Mouse (Mus musculus) C2C12 (cell line): Measurements from ENCODE around the gene Acad11.

ENCODE experiments used
- CTCF ChIP-seq: IDR thresholded peaks from one replicate; pipeline ENCODE4 v1.5.1; 2011; ENCODE audit not compliant: control insufficient read depth, insufficient read depth, insufficient read length
- FOSL1 ChIP-seq: IDR thresholded peaks from one replicate; pipeline ENCODE4 v1.8.0; 2011; ENCODE audit warnings: mild to moderate bottlenecking, low read length; ENCODE audit not compliant: poor library complexity, insufficient read depth, severe bottlenecking
- MAX ChIP-seq: IDR thresholded peaks from one replicate; pipeline ENCODE4 v1.6.1; 2011; ENCODE audit warnings: mild to moderate bottlenecking, control low read depth
- MYOD1 ChIP-seq: IDR thresholded peaks from one replicate; pipeline ENCODE4 v1.6.1; 2011; ENCODE audit warnings: low read depth; ENCODE audit not compliant: control insufficient read depth, insufficient read length
- MYOG ChIP-seq: IDR thresholded peaks from one replicate; pipeline ENCODE4 v1.6.1; 2011; ENCODE audit not compliant: control insufficient read depth, insufficient read length; ENCODE audit errors: extremely low read depth
- USF1 ChIP-seq: IDR thresholded peaks from one replicate; pipeline ENCODE4 v1.6.1; 2011; ENCODE audit warnings: low read depth, mild to moderate bottlenecking, control low read depth, moderate library complexity

- TF ChIP-seq CTCF (no peak), MAX (no peak), MYOD1 (no peak), FOSL1 (no peak), MYOG (no peak), USF1 (no peak)
These were observed 28.5 kb upstream of the Acad11 start for GRCm38 (mm10) chr9:104034718-104035117.
